Mouse (Mus musculus): ENCODE measurements around the gene 1700001K19Rik.
"Not testable (repeated sequence)": the region's sequence is repeated elsewhere in the genome, so short reads cannot be mapped to it uniquely, and the experiment has no call there.

The 1700001K19Rik gene

DNA sequence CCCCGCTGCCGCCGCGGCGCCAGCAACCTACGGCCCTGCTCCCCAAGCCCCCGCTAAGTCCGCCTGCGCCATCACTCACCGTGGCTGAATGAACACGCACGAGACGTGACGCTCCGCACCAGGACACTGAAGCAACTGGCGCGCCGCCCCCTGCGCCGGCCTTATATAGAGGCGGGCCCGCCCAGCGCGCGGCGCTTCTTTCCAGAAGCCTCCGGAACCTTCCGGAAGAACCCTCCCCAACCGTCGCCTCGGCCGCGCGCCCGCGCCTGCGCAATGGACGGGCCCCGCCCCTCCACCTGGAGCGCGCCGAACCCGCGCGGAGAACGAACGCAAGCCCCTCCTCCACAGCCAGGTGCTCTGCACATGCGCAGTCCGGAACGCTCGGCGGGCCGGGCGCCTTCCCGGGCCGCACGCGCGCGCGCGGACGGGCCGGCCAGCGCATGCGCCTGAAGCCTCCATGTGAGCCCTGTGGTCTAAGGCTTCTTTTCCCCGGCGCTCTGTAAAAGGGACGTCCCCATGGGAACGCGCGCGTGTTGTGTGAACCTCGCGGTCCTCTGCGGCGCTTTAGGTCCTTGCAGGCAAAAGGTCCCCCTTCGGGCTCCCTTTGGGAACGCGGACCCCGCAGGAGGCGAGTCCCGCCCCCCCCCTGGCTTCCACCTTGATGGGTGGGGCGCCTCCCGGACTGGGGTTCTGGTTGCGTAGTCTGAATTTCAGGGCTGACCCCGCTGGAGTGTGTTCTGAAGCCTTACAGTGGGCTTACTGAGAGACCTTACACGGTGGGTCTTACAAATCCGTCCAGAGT lies 14.0 kb upstream of the 1700001K19Rik start:
- in situ Hi-C loops (cut with MseI, MboI), result no loop called here

DNA sequence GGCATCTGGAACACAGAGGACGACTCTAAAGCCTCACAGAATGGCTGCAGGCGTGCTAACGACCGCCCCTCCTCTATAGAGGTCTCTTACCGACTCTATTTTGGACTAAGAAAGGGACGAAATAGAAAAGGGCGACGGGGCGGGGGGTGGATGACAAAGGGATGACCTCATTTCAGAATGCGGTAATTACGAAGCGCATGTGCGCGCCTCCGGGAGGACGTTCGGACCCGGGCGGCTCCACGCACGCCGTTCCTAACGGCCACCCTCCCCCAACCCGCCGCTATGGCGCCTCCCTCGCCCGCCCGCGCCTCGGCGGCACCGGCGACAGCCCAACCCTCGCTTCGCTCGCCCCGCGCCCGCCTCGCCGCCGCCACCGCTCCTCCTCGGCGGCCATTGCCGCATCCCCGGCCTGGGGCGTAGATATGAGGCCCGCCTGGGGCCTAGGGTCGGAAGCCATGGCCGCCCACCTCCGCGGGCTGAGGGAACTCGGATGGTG lies 13.3 kb upstream of the 1700001K19Rik start:
- in situ Hi-C loops (cut with MseI, MboI), result no loop called here

DNA sequence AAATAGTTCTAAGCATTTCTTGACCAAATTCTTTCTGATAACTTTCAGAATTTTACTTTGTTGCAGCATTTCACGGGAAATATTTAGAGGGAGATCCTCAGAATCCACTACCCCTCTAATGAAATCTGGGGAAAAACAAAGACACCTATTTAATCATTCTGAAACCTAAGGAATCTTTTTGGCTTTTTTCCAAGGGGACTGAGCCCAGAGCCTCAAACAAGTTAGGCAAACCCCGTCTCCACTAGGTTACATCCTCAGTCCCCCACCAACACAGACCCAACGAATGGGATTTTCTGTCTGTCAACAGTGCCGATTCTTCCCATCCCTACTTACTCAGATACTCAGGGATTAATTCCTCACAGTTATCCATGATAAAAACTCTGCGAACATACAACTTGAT lies 11.0 kb upstream of the 1700001K19Rik start:
- in situ Hi-C loops (cut with MseI, MboI), result not testable (repeated sequence)

DNA sequence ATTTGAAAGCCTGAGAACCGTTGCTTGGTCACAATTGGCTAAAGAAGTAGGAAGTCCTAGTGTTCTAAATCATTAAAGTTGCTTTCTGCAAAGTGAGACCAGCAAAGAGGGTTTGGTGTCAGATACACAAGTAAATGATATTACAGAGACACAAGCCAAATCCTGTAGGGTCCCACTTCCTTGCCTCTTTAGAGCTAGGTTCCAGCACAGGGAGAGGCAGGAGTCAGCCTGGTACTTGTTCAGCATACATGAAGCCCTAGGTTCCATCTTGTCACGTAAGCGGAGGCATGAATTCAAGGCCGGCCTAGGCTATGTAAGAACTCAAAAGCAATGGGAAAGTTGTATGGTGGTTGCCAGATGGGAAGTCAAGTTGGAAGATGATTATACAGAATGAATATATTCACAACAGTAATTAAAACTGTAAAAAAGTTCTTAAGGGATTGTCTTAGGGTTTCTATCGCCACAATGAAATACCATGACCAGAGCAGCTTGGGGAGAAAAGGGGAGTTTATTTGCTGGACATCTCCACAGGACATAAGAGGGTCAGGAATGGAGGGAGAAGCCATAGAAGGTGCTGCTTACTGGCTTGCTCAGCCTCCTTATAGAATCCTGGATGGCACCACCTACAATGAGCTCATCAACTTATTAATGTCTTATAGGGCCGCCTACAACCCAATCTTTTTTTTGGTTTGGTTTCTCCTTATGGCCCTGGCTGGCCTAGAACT lies 7.7 kb upstream of the 1700001K19Rik start:
- in situ Hi-C loops (cut with MseI, MboI), result no loop called here

DNA sequence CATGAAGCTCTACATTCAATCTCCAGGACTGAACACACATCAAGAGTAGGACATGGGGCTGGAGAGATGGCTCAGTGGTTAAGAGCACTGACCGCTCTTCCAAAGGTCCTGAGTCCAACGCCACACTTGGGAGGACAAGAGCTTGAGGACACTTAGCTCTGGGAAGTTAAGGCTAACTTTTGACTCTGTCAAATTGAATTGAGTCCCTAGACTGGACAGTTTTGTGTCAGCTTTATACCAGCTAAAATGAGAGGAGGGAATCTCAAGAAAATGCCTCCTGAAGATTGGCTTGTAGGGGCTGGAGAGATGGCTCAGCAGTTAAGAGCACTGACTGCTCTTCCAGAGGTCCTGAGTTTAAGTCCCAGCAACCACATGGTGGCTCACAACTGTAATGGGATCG lies 6.5 kb upstream of the 1700001K19Rik start:
- in situ Hi-C loops (cut with MseI, MboI), result not testable (repeated sequence)

DNA sequence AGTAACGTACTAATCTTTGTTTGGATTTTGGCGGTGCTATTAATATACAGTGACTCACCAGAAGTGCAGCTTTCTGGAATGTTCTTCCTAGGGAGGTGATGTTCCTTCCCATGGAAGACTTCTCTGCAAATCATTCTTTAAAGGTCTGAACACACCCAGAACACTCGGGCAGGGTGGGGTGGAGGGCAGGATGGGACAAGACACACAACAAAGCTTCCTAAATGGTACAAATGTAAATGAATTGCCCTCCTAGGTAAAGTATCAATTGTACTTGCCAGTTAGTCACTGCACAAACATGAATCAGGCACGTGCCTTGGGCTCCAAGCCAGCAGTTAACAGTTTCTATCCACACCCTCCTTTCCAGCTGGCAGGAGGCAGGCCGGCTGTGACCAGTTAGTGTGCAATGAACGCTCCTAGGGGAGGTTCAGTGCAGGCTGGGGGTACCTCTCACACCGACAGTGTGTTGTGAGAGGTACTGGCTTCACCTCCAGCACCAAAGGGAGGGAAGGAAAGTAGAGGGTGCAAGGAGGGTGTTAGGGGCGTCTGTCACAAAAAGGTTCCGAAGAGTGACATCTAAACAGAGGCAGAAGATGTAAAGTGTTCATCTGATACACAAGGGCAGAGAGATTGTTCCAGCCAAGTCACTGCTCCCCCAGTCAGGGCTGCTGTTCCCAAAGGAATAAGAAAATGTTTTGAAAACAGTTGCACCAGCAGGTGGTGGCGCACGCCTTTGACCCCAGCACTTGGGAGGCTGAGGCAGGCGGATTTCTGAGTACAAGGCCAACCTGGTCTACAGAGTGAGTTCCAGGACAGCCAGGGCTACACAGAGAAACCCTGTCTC lies 5.7 kb upstream of the 1700001K19Rik start:
- in situ Hi-C loops (cut with MseI, MboI), result no loop called here

DNA sequence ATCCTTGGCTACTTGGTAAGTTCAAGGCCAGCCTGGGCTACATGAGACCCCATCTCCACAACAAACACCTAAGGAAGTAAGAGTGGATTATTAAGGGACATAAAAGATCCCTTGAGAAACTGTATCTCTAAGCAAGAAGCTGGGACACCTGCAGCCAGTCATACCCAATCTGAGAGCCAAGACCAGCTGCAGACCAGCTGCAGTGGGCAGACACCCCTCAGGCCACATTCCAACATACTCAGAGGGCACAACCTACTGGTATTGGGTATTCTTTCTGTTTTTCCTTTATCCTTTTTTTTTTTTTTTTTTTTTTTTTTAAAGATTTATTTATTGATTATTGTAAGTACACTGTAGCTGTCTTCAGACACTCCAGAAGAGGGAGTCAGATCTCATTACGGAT lies 1.2 kb upstream of the 1700001K19Rik start:
- in situ Hi-C loops (cut with MseI, MboI), result no loop called here

DNA sequence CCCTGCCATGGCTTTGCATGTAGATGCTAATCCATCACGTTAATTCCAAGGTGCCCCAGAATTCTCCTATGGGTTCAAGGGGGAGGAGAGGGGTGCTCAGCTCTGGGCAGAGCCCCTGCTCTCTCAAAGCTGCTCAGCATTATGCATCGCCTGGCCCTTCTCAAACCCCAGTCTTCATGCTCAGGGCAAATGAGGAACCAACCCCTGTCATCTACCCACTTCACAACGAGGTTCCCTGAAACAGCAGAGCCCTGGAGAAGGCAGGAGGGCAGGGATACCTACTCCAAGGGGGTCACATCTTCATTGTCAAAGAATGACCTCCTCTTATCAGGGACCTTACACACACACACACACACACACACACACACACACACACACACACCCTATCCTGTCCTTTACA lies 541 bp downstream of the 1700001K19Rik start:
- in situ Hi-C loops (cut with MseI, MboI), result no loop called here

DNA sequence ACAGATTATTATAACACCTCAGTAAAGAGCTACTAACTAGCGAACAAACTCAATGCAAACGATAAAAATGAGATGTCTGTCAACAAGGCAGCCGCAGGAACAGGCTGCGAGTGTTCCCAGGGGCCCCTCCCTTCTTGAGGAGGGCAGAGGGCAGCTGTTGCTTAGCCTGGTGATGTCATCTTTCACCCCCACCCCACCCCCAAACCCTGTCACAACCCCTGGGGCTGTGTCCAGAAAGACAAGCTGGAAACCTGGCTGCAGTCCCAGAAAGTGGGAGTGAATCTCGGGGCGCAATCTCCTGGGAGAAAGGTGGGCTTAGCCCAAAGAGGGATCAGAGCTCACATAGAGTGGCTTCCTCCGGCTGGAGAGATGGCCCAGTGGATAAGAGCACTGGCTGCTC lies 1.2 kb downstream of the 1700001K19Rik start:
- in situ Hi-C loops (cut with MseI, MboI), result no loop called here

DNA sequence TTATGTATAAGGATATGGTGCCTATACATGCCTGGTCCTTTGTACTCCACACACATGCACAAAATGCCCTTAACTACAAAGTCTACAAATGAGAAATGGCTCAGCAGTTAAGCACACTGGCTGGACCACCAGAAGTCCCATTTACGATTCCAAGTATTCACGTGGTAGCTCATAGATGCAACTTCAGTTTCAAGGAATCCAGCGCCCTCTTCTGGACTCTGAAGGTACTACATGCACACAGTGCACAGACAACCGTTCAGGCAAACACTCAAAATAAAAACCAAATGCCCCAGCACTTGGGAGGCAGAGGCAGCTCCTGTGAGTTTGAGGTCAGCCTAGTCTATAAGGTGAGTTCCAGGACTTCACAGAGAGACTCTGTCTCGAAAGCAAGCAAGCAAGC lies 8.2 kb downstream of the 1700001K19Rik start:
- in situ Hi-C loops (cut with MseI, MboI), result no loop called here

DNA sequence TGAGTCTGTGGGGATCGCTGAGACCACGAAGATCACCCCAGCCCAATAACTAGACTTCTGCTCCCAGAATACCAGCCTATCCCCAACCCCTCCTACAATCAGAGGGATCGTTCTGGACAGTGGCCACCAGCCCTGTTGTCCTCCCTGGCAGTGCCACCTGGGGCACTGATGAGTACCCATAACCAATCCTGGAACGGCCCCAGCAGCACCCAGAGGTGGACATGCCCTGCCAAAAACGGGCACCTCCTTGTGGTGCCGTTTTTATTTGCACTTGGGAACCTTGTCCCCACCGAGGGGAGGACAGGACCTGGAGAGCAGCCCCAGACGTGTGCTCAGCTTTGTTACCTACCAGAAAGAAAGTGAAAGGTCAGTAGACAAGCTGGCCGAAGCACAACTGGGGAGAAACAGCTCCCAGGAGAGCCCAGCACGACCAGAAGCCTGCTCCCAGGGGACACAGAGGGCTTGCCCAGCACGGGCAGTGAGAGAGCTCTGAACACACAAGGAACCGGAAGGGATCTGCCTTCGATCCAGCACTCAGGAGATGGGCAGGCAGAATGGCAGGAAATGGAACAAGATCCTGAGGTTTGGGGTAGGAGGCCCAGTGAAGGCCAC lies 14.8 kb downstream of the 1700001K19Rik start:
- in situ Hi-C loops (cut with MseI, MboI), result no loop called here

DNA sequence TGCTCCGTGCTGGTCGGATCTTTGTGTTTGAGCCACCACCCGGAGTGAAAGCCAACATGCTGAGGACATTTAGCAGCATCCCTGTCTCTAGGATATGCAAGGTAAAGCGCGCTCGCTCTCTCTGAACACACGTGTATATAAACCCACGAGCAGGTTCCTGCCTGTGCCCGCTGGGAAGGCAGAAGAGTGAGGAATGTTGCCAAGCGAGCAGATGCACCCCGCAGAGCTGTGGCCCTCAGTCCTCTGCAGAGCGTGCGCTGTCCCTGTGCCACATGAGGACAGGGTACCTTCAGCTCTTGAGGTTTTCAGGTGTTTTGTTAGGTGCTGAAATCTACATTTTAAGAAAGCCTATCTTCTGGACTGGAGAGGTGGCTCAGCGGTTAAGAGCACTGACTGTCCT lies 20.7 kb downstream of the 1700001K19Rik start:
- in situ Hi-C loops (cut with MseI, MboI), result loop anchor here in 1 of 2 experiments (5.0 kb wide), 1 partner anchor 39 kb away; no protein-coding TSS in a partner anchor

DNA sequence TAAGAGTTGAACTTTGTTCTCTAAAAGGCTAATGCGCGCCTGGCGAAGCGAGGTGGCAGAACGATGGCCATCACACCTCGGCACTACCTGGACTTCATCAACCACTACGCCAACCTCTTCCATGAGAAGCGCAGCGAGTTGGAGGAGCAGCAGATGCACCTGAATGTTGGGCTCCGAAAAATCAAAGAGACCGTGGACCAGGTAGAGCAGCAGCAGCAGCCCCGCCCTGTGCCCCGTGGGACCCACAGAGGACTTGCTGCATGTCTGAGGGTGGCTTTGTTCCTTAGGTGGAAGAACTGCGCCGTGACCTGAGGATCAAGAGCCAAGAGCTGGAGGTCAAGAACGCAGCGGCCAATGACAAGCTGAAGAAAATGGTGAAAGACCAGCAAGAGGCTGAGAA lies 31.0 kb downstream of the 1700001K19Rik start:
- in situ Hi-C loops (cut with MseI, MboI), result no loop called here

DNA sequence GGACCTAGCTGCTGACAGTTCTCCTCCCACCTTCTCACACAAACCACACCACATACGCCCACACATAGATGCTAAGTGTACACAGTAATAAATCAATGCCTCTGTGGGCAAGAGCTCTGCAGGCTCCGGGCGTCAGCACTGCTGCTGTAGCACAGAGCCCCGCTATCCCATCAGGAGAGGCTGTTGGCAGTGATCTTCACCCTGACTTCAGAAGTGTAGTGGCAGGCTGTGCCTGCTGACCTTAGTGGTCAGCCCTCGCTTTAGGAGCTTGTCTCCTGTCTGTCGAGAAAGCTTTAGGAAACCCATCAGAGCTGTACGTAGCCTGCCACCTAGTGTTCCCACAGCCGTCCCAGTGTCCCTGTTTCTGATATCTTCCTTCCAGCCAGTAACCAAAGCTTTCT lies 32.2 kb downstream of the 1700001K19Rik start:
- in situ Hi-C loops (cut with MseI, MboI), result no loop called here

DNA sequence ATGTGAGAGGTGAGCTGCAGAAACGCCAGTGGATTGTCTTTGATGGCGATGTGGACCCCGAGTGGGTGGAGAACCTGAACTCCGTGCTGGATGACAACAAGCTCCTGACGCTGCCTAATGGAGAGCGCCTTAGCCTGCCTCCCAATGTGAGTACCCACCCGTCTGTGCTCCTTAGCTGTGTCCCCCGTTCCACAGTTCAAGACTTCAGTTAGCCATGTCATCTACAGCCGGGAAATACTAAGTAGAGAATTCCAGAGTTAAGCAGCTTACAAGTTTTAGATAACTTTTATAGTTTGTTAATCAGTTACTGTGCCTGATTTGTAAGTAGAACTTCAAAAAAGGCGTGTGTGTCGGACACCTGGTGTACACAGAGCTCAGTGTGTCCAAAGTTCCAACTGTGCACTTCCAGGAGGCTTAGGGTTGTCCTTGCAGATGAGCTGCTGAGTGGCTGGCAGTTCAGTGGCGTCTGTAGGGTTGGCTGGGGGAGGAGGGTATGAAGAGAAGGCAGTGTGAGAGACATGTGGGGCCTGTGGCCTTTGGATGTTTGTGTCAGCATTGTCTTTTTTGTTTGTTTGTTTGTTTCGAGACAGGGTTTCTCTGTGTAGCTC lies 44.8 kb downstream of the 1700001K19Rik start:
- in situ Hi-C loops (cut with MseI, MboI), result no loop called here

DNA sequence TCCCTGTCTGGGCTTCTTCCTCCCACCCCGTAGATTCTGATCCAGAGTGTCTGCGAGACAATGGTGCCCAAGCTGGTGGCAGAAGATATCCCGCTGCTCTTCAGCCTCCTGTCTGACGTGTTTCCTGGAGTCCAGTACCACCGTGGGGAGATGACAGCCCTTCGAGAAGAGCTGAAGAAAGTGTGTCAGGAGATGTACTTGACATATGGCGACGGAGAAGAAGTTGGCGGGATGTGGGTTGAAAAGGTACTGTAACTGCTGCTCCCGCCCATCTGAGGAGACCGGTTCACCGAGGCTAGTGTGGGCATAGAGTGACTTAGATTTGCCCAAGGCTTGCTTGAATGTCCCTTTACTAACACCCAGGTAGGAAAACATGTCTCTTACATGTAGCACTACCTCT lies 46.1 kb downstream of the 1700001K19Rik start:
- in situ Hi-C loops (cut with MseI, MboI), result no loop called here

DNA sequence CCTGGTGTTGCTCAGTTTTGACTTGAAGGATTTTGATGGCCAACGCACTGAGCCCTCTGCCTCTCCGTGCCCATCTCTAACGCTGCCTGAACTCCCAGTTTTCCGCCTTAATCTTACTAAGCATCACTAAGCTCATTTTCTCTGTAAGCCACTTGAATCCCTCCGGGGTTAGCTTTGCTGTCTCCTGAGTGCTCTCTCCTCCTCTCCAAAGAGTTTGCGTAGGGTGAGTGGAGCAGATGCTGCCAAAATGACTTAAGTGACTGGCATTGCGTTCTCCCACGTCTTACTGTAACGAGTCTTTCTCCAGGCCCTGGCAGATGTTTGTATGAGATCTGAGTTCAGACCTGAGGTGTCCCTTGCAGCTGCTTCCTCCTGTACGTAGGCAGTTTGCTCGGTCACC lies 52.4 kb downstream of the 1700001K19Rik start:
- in situ Hi-C loops (cut with MseI, MboI), result no loop called here

All from mouse trophoblast stem cell (cell line).